Mouse (Mus musculus) right cerebral cortex, postnatal 14 days (tissue): ENCODE results near the gene Vat1l.

Experiments used
- DNase-seq: peaks from one replicate; pipeline ENCODE4 v3.0.0; 2022

Gene Vat1l

DNA sequence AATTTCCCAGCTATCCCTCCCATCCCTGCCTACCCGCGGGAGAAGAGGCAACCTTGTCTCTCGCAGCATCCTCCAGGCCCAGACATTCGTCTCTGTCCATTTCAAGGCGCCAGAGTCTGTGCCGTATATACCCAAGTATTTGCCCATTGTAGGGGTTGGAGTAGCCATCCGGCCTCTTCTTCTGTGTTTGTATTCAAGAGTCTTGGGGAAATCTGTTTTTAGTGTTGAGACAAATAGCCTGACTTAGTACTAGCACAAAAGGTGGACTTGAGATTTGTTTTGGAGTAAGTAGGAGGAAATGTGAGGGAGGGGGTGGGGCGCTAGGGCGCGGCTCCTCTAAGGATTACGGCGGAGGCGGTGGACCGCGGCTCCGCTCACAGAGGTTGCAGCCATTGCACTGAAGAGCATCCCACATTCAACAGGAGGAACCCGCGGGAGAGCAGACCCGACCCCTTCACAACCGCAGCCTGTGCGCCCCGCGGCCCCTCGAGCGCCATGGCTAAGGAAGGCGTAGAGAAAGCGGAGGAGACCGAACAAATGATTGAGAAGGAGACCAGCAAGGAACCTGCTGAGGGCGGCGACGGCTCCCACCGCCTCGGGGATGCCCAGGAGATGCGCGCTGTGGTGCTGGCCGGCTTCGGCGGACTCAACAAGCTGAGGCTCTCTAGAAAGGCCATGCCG is at the start of gene Vat1l:
Gene Vat1l, plus strand, starts transcription at position 392 of the 681 bp plus-strand sequence.
- DNase-seq, result peak; percentile 30

GRCm38 (mm10) chr8:114158586-114158985 is 46.8 kb upstream of the Vat1l start:
- no peak for DNase-seq

DNA sequence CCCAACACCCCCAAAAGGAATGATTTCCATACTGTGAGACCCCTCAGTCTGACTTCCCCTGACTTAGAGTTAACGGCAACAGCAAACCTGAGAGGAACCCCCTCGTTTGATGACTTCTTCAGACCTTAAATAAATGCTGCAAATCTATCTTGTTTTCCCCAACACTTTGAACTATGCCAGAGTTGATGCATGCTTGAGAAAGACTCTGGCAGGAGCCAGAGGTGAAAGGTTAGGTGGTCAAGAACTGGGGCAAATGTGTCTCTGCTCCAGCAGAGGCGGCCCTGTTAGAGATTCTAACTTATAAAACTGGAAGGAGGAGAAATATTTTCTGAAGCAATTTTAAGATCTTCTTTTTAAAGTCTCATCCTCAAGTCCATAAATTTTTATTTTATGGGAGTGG is 45.7 kb upstream of the Vat1l start:
- no peak for DNase-seq

- no peak for DNase-seq
These were observed 41.5 kb upstream of the Vat1l start for GRCm38 (mm10) chr8:114163871-114164270.

DNA sequence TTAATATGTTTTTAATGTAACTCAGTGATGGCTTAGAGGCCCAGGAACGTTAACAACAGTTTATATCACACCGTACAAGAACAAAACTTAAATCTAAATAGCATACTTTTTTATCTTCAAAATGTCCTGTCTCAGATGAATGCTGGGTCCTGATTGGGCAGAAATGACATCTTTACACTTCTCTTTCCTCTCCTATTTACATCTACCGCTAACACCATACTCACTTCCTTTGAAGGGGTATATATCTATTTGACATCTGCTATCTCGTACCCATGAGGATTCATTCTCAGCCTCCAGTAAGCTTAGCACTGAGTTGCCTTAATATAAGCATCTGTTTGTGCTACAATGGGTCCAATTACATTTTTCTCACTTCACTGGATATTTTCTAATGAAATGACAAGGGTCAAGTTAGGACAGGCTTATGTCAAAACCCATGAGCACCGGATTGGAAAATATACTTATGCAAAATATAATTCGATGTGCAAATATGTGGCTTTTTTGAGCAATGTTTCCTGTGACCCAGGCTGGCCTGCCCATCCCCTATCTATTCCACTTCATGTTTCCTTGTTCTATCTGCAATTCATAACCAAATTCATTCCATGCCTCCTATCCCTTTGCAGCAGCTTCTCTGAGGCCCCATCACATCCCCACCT is 40.8 kb upstream of the Vat1l start:
- no peak for DNase-seq

DNA sequence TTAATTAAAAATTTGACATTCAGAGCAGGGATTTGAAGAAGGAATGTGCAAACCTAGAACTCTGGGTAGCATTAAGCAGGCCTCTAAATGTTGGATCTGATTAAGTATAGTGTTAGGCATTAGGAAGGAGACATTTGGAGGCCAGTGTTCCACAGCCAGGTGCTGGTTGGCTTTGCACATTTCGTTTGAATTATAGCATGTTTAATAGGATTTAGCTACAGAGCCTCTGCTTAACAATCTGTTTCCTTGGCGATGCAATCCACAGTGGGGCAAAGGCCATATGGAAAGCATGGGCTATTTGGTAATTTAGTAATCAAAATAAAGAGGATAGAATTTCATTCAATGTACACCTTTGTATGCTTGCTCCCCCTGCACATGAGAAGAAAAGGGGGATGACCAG is 39.7 kb upstream of the Vat1l start:
- DNase-seq, result no peak

GRCm38 (mm10) chr8:114176721-114177120 is 28.7 kb upstream of the Vat1l start:
- no peak for DNase-seq

DNA sequence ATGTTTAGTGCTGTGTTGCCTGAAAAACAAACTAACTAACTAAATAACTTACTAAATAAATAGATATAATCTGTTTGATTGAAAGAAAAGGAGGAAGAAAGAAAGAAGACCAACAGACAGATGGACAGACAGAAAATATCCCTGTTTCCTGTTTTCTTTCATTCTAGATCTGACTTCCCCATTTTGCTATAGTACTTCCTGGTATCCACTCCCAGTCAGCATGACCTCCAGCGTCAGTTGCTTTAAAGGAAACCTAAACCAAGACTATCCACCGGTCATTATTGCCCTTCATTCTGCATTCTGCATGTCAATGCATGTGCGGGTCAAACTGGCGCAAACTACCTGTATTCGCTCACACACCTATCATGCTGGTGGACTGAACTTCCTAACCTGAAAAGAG is 12.1 kb upstream of the Vat1l start:
- no peak for DNase-seq

GRCm38 (mm10) chr8:114198990-114199389 is 6.4 kb upstream of the Vat1l start:
- no peak for DNase-seq

- DNase-seq, result no peak
These were observed 1.1 kb downstream of the Vat1l start for GRCm38 (mm10) chr8:114206421-114206983.

GRCm38 (mm10) chr8:114207026-114207425 is 1.6 kb downstream of the Vat1l start:
- no peak for DNase-seq

- DNase-seq, result no peak
These were observed 15.4 kb downstream of the Vat1l start for GRCm38 (mm10) chr8:114220779-114221178.

- no peak for DNase-seq
These were observed 16.6 kb downstream of the Vat1l start for GRCm38 (mm10) chr8:114222001-114222400.

- no peak for DNase-seq
These were observed 18.6 kb downstream of the Vat1l start for GRCm38 (mm10) chr8:114224001-114224400.

- no peak for DNase-seq
These were observed 46.1 kb downstream of the Vat1l start for GRCm38 (mm10) chr8:114251321-114252065.

- DNase-seq, result peak; percentile 11
These were observed 53.3 kb downstream of the Vat1l start for GRCm38 (mm10) chr8:114258685-114259084.

- DNase-seq, result no peak
These were observed 54.4 kb downstream of the Vat1l start for GRCm38 (mm10) chr8:114259713-114260355.

- DNase-seq, result no peak
These were observed 56.9 kb downstream of the Vat1l start for GRCm38 (mm10) chr8:114262331-114262730.

DNA sequence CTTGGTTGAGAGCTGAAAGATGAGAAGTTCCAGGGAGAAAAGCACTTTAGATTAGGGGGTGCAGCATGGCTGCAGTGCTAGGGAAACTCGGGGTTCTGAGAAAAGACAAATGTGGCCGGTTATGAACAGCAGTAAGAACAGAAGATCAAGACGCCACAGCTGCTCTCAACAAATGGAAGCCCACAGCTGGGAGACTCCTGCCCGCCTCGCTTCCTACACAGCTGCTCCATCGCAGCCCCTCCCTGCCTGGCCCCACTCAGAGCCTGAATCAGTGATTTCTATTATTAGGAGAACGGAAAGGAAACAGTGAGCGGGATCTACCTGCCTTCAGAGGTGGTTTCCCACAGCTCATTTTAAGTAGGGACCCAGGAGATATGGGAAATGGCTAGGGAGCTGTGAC is 69.1 kb downstream of the Vat1l start:
- DNase-seq, result no peak

- DNase-seq, result no peak
These were observed 75.7 kb downstream of the Vat1l start for GRCm38 (mm10) chr8:114281101-114281500.

- peak; percentile 59 for DNase-seq
These were observed 89.7 kb downstream of the Vat1l start for GRCm38 (mm10) chr8:114294889-114295748.

DNA sequence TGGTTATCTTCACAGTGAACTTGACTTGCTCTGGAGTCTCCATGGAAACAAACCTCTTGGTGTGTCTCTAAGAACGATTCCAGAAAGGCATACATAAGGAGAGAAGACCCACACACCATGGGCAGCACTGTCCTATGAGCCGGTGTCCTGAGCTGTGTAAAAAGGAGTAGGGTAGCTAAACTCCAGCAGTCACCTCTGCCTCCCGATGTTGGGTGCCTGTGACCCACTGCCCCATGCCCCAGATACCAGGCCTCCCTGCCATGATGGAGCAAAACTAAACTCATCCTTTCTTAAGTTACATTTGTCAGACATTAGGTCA is 90.3 kb downstream of the Vat1l start:
- no peak for DNase-seq
